Mouse (Mus musculus) forebrain, embryonic 11.5 days (tissue): ENCODE data around the gene Gm17334. TPM values are rescaled to one million over a fixed set of nuclear protein-coding genes. Genes with fewer than 3 reads are reported as not detected.

ENCODE experiments used
- ATAC-seq: fragments of 200-750 bp; cut with Nextera tagmentation; replicated peaks from 2 replicates; pipeline ENCODE4 v1.8.0; 2017; ENCODE audit warnings: moderate TSS enrichment; ENCODE audit not compliant: low FRiP score
- DNase-seq: peaks from one replicate; pipeline ENCODE4 v3.0.0-alpha.2; 2017; ENCODE audit warnings: low spot score
- H3K27ac ChIP-seq: fragments of 300-500 bp; sonication (generic); 2 replicates; pipeline ENCODE4 v1.5.1; 2014; ENCODE audit warnings: low read depth, low read length
- H3K27me3 ChIP-seq: fragments of 300-500 bp; sonication (generic); 2 replicates; pipeline ENCODE4 v1.6.1; 2014; ENCODE audit warnings: mild to moderate bottlenecking, low read length, mixed read lengths; ENCODE audit not compliant: control insufficient read depth, insufficient read depth
- H3K36me3 ChIP-seq: fragments of 300-500 bp; sonication (generic); 2 replicates; pipeline ENCODE4 v1.6.1; 2014; ENCODE audit warnings: mild to moderate bottlenecking, low read length, moderate library complexity, mixed read lengths; ENCODE audit not compliant: control insufficient read depth, insufficient read depth
- H3K4me1 ChIP-seq: fragments of 300-500 bp; sonication (generic); replicated peaks from 2 replicates; pipeline ENCODE4 v1.6.1; 2014; ENCODE audit warnings: low read length, mixed read lengths; ENCODE audit not compliant: control insufficient read depth, insufficient read depth
- H3K4me2 ChIP-seq: fragments of 300-500 bp; sonication (generic); 2 replicates; pipeline ENCODE4 v1.6.1; 2014; ENCODE audit warnings: low read depth, mild to moderate bottlenecking, low read length, moderate library complexity, mixed read lengths; ENCODE audit not compliant: severe bottlenecking
- H3K4me3 ChIP-seq: fragments of 300-500 bp; sonication (generic); 2 replicates; pipeline ENCODE4 v1.5.1; 2014; ENCODE audit warnings: low read depth, low read length
- H3K9ac ChIP-seq: fragments of 300-500 bp; sonication (generic); 2 replicates; pipeline ENCODE4 v1.6.1; 2014; ENCODE audit warnings: low read length
- H3K9me3 ChIP-seq: fragments of 300-500 bp; sonication (generic); 2 replicates; pipeline ENCODE4 v1.6.1; 2016; ENCODE audit warnings: low read length, mixed read lengths; ENCODE audit not compliant: control insufficient read depth
- WGBS: fragments of 180-500 bp; shearing (Covaris S2); extraction: QIAGEN DNeasy Blood & Tissue Kit; methylation state at CpG from one replicate; pipeline ENCODE4 v1.1.7; 2014; 5-methylcytosine and 5-hydroxymethylcytosine counted together
- polyA plus RNA-seq: library from polyadenylated mRNA; unstranded; fragments of >200 nt; fragmentation: Nextera tagmentation; extraction: Ambion mirVana; gene quantifications from 2 replicates; pipeline ENCODE4 v1.2.1, GENCODE M21; 2014

The Gm17334 gene
- polyA plus RNA-seq, 1 experiment from 2014 or later, result not detected

GRCm38 (mm10) chr11:53803093-53803492, 30.1 kb upstream of the Gm17334 start:
- DNase-seq (no peak), ATAC-seq (no peak)
- 89% methylated on average over 12 of the region's 12 CpGs for WGBS
- Histone ChIP-seq H3K9me3 (no peaks in the 10 kb centered on the region), H3K4me2 (no peak overlapping the region), H3K27me3 (no peaks in the 10 kb centered on the region), H3K9ac (no peak overlapping the region), H3K36me3 (no peaks in the 10 kb centered on the region), H3K27ac (no peak overlapping the region), H3K4me1 (no peaks in the 10 kb centered on the region), H3K4me3 (no peak overlapping the region)

- no peak for ATAC-seq
- no peak overlapping the region for H3K27ac ChIP-seq
- no peaks in the 10 kb centered on the region for H3K4me1 ChIP-seq
- WGBS, result 94% methylated on average over 5 of the region's 5 CpGs
- H3K9me3 ChIP-seq, result no peaks in the 10 kb centered on the region
- no peak for DNase-seq
- no peaks in the 10 kb centered on the region for H3K27me3 ChIP-seq
- no peak overlapping the region for H3K4me2 ChIP-seq
- no peak overlapping the region for H3K4me3 ChIP-seq
- H3K36me3 ChIP-seq, result no peaks in the 10 kb centered on the region
- H3K9ac ChIP-seq, result no peak overlapping the region
These were observed 28.0 kb upstream of the Gm17334 start for GRCm38 (mm10) chr11:53800975-53801374.

- H3K4me1 ChIP-seq, result no peaks in the 10 kb centered on the region
These were observed 27.0 kb upstream of the Gm17334 start for GRCm38 (mm10) chr11:53800036-53800435.

GRCm38 (mm10) chr11:53798041-53798711, 25.2 kb upstream of the Gm17334 start:
- no peak overlapping the region for H3K27ac ChIP-seq
- DNase-seq (no peak), ATAC-seq (no peak)
- no peaks in the 10 kb centered on the region for H3K4me1 ChIP-seq
- H3K36me3 ChIP-seq, result no peaks in the 10 kb centered on the region
- no peaks in the 10 kb centered on the region for H3K27me3 ChIP-seq
- WGBS, result 91% methylated on average over 10 of the region's 10 CpGs
- no peaks in the 10 kb centered on the region for H3K9me3 ChIP-seq
- H3K4me2 ChIP-seq, result no peak overlapping the region
- no peak overlapping the region for H3K4me3 ChIP-seq
- no peak overlapping the region for H3K9ac ChIP-seq

More at GRCm38 (mm10) chr11:53800036-53800435, 27.0 kb upstream of the Gm17334 start:
- no peak overlapping the region for H3K9ac ChIP-seq
- H3K4me3 ChIP-seq, result no peak overlapping the region
- H3K9me3 ChIP-seq, result no peaks in the 10 kb centered on the region
- WGBS, result 69% methylated on average over 4 of the region's 4 CpGs
- H3K36me3 ChIP-seq, result no peaks in the 10 kb centered on the region
- DNase-seq, result no peak
- no peaks in the 10 kb centered on the region for H3K27me3 ChIP-seq
- no peak overlapping the region for H3K4me2 ChIP-seq
- H3K27ac ChIP-seq, result no peak overlapping the region
- no peak for ATAC-seq

- H3K27me3 ChIP-seq, result no peaks in the 10 kb centered on the region
- no peak for DNase-seq
These were observed 24.5 kb upstream of the Gm17334 start for GRCm38 (mm10) chr11:53797386-53797920.

GRCm38 (mm10) chr11:53796409-53797151, 23.6 kb upstream of the Gm17334 start:
- Histone ChIP-seq H3K4me3 (no peak overlapping the region), H3K27me3 (no peaks in the 10 kb centered on the region), H3K4me1 (no peaks in the 10 kb centered on the region), H3K4me2 (no peak overlapping the region), H3K9me3 (no peaks in the 10 kb centered on the region), H3K36me3 (no peaks in the 10 kb centered on the region), H3K27ac (no peak overlapping the region), H3K9ac (no peak overlapping the region)
- WGBS, result 75% methylated on average over 12 of the region's 12 CpGs
- ATAC-seq (no peak), DNase-seq (no peak)

More at GRCm38 (mm10) chr11:53797386-53797920, 24.5 kb upstream of the Gm17334 start:
- Histone ChIP-seq H3K9me3 (no peaks in the 10 kb centered on the region), H3K36me3 (no peaks in the 10 kb centered on the region), H3K4me2 (no peak overlapping the region), H3K9ac (no peak overlapping the region), H3K4me3 (no peak overlapping the region), H3K4me1 (no peaks in the 10 kb centered on the region), H3K27ac (no peak overlapping the region)
- no peak for ATAC-seq
- WGBS, result 57% methylated on average over 6 of the region's 6 CpGs

GRCm38 (mm10) chr11:53795813-53796212, 22.8 kb upstream of the Gm17334 start:
- 83% methylated on average over 8 of the region's 8 CpGs for WGBS
- no peak for ATAC-seq
- H3K27ac ChIP-seq, result no peak overlapping the region

GRCm38 (mm10) chr11:53794671-53795557, 21.9 kb upstream of the Gm17334 start:
- DNase-seq, result no peak

More at GRCm38 (mm10) chr11:53795813-53796212, 22.8 kb upstream of the Gm17334 start:
- H3K9ac ChIP-seq, result no peak overlapping the region
- no peaks in the 10 kb centered on the region for H3K27me3 ChIP-seq
- no peaks in the 10 kb centered on the region for H3K4me1 ChIP-seq
- H3K4me3 ChIP-seq, result no peak overlapping the region
- H3K9me3 ChIP-seq, result no peaks in the 10 kb centered on the region
- no peak overlapping the region for H3K4me2 ChIP-seq
- H3K36me3 ChIP-seq, result no peaks in the 10 kb centered on the region
- no peak for DNase-seq

More at GRCm38 (mm10) chr11:53794671-53795557, 21.9 kb upstream of the Gm17334 start:
- ATAC-seq, result no peak
- Histone ChIP-seq H3K36me3 (no peaks in the 10 kb centered on the region), H3K4me3 (no peak overlapping the region), H3K4me1 (no peaks in the 10 kb centered on the region), H3K9ac (no peak overlapping the region), H3K9me3 (no peaks in the 10 kb centered on the region), H3K27me3 (no peaks in the 10 kb centered on the region), H3K4me2 (no peak overlapping the region), H3K27ac (no peak overlapping the region)
- 81% methylated on average over 25 of the region's 25 CpGs for WGBS
